Mouse (Mus musculus) kidney, postnatal 4 days (tissue): ENCODE measurements around the gene Tbx3.

Experiments
- DNase-seq, 2 experiments: peaks; one replicate each; pipeline ENCODE4 v3.0.0; 2021; ENCODE audit warnings: mixed read lengths in 2 of 2

Tbx3 gene

DNA sequence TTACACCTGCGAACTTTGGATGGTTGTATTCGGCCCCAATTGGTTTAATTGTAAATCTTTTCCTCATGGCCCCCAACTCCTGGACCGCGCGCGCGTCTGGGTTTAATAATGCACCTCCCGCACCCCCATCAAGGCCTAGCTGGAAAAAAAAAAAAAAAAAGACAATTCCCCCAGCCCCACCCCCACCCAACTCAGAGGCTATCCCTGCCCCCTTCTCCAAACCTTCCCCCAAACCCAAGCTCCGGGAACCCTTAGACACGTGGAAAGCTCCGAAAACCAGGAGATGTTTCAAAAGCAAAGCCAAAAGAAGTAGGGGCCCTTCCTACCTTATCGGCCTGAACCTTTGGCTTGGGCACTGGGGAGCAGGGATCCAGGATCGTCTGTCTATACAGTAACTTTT, 8.1 kb upstream of the Tbx3 start:
- no peak for DNase-seq

DNA sequence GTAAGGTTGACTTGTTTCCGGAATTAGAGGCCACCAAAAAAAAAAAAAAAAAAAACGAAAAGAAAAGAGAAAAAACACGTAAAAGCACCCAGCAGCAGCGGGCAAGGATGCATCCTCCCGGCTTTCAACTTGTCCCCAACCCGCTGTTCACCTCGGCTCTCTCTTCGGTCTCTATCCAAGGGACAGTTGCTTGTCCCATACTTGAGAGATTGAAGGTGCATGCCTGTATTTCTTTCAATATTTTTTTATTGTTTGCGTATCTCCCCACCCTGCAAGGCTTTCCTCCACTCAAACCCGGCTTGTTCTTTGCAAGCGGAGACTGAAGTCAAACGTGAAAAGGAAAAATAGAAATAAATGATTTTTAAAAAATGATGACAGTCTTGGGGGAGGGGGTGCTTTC, 7.7 kb upstream of the Tbx3 start:
- no peak for DNase-seq

DNA sequence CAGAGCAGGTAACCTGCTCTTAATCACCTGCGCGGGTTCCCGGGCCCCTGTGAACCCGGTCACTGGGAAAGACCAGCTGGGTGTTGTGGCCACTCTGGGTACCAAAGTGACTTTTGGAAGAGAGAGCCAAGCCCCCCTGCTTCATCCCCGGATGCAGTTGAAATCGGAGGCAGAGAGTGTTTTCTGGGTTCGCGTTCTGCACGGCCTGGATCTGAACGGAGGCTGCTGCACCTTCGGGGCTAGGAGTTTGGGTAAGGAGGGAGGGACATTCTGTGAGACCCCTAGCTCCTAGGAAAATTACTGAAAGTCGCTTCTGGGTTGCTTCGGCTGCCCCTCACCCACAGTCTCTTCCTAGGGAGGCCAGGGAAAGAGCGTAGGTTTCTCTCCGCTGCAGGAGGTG, 7.2 kb upstream of the Tbx3 start:
- DNase-seq: no peak

DNA sequence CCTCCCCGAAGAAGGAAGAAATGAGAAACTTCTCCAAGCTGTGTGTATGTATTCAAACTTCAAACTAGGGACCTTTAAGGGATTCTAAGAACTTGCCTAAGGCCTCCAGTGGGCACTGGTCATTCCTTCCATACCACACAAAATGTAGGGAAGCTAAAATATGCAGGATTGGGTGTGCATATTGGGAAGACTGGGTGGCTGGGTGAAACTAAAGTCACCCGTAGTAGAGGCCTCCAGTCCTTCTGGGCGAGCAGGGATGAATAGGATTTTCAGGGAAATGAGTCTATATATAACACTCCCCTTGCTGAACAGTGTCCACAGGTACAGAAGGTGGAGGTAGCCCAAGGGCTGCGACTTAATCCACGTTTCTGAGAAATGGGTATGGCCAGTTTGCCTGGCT, 6.7 kb upstream of the Tbx3 start:
- no peak for DNase-seq

DNA sequence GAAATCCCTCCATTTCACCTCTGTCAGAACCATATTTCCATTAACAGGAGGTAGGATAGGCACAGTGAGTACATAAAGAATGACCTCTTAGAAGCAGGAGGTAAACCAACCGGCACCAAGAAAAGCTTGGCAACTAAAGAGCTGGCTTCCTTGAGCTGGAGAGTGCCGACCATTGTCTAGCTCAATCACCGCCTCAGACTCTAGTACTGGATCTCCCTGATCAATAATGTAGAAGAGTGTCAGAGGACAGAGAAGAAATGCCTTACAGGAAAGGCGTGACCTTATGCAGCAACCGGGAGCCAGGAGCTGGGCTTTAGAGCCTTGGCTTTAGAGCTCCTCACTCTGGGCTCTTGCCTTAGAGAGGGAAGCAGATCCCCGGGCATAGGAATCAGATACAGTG, 4.7 kb upstream of the Tbx3 start:
- no peak for DNase-seq

DNA sequence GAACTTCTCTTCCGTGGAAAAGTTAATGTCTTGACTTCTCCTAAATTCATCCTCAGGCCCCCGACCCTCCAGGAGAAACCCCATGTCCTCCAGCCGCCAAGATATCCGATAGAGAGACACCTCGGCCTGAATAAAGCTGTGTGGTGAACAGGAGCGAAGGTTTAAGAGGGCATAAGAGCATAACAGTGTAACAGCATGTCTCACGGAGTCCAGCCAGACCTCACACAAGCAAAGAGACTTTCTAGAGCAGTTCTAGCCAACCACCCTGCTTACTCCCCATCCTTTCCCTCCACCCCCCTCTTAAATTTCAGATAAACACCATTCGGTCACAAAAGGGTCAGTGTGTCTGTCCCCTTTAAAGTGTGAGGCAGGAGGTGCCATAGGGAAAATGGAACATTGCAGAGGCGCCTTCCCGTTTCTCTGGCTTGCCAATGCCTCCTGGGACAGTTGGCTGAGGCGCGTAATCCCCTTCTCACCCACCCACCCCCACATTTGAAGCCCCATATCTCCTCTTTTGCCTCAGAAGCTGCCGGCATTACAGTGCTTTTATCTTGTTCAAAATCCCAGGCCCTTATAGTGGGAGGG, 3.0 kb upstream of the Tbx3 start:
- no peak for DNase-seq

DNA sequence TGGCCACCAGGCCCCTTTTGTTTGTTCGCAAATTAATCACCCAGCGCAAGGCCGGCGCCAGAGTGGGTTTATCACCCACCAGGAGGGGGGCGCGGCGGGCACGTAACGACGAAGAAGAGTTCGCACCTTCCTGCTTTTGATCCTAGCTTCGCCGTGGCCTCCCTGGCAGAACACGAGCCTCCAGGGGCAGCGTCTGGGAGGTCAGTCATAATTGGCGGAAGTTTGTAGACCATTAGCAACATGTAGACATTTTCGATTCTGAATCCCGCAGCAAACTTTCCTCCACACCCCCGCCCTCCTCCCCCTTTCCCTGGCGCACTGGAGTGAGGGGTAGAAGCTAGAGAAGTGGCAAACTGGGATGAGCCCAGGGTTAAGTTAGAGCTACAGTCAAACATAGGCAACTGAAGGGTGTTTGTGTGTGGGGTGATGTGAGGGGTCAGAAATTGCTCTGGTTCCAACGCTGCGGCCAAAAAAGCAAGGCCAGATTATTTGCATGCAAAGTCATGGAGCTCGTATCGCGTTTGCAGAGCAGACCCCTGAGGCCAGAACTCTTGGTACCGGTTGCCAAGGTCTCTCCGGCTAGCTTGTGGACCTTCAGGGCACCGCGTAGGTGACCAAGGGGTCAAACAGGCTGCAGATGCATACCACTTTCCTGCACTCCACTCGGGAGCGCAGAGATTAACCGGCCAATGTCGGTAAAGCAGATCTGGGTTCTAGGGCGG, 2.1 kb upstream of the Tbx3 start:
- peak in 1 of 2 experiments; percentile 26 for DNase-seq

DNA sequence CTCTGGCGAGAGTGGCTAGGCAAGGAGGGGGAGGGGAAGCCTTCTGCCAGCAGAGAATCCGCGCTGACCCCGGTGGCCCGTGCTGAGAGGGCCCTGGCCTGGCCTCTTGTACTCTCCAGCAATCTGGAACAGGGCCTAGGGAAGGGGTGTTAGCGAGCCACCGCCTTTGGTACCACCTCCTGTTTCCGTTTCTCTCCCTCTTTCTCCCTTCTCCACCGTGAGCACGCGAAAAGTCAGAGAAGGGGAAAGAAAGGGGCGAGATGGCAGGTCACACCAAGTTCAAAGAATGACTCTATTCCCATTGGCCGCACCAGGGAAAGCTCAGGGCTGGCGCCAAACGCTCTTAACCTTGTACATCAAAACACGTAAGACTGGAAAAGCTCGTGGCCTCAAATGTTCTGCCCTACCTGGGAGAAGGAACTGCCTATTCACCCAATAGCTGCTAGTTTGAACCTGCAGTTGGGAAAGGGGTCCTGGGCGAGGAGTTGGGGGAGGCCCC, 1.5 kb upstream of the Tbx3 start:
- DNase-seq: peak in 1 of 2 experiments; percentile 16

DNA sequence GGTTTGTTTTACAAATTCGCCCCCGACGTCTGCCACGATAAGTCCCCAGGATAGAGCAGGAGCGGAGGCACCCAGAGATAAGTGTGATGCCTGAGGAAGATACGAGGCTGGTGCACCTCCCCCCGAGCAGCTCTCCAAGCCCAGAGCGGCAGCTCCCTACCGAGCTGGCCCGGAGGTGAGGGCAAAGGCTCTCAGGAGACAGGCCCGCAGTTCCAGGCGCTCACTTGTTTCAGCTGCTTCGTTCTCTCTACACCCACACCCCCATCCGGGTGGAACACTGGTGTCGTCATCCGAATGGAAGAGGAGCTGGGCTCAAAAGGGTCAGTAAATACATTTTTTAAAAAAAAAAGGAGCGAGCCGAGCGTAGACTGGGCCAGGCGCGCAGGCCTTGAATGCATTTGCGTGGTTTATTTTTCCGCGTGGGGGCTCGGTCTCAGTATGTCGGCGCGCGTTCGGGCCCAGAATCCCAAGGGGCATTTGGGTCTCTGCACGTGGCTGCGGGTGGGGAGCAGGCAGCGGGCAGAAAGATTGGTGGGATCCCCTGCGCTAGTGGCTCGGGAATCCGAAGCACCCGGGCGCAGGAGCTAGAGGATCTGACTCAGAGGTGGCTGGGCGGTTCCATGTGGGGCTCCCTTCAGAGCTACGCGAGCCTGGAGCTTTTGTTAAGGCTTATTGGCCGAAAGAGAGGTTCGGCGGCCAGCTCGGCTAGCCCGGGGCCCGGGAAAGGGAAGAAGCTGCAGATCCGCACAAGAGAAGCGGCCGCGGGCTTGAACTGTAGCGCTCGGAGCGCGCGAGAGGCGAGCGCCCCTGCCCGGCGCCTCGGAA, 516 bp upstream of the Tbx3 start:
- peak; percentile 44 to 67 for DNase-seq

DNA sequence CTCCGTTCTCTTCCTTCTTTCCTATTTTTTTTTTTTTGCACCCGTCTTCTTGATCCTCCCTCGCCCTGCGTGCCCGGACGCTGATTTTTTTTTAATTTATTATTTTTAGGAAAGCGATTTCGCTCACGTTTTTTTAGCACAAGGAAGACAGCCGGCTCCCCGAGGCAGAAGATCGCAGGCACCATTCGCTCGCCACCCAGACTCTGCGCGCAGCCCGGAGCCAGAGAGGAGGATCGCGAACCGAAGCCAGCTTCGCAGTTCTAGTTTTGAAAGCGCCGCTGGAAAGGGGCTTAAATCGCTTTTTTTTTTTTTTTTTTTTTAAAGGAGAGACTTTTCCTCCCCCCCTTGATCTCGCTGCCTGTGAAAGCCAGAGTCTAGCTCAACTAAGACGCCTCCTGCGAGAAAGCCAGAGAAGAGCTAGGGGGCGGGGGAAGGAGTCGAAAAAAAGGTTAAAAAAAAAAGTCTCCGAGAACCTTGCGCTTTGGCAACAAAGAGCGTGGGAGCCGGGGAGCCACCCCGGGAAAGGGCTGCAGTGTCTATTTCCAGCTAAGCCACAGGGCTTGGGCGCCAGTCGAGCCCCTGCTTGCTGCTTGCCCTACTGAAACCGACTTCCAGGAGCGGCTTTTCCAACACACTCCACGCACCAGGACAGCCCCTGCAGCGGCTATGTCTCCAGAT, 794 bp downstream of the Tbx3 start:
- peak; percentile 58 to 65 for DNase-seq

DNA sequence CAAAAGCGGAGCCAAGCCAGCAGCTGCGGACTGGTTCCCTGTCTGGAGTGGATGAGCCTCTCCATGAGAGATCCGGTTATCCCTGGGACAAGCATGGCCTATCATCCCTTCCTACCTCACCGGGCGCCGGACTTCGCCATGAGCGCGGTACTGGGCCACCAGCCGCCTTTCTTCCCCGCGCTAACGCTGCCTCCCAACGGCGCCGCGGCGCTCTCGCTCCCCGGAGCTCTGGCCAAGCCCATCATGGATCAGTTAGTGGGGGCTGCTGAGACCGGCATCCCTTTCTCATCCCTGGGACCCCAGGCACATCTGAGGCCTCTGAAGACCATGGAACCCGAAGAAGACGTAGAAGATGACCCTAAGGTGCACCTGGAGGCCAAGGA, 1.5 kb downstream of the Tbx3 start:
- peak; percentile 58 to 67 for DNase-seq

DNA sequence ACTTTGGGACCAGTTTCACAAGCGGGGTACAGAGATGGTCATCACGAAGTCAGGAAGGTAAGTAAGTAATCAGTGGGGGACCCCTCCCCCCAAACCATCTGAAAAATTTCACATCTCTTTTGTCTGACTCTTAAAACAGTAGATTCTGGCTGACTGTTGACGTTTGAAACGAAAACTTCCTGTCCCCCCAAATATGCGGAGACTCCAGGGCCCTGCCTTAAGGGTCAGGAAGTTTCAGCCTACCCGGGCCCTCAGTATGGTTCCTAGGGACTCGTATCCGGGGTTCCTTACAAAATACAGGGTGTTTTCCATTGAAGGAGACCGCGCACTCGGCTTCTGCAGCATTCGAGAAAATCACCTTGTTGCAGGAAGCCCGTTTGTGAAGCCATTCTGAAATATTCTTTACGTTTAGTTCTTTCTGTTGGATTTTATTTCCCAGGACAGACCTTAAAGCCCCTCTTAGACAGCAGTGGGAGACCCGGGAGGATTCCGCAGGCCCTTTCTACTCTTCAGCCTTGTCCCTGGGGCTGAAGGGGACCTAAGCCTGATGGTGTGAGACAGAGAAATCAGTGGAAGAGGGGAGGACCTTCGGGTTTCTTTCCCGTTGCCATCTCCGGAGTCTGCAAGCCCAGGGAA, 2.0 kb downstream of the Tbx3 start:
- peak; percentile 16 to 45 for DNase-seq

DNA sequence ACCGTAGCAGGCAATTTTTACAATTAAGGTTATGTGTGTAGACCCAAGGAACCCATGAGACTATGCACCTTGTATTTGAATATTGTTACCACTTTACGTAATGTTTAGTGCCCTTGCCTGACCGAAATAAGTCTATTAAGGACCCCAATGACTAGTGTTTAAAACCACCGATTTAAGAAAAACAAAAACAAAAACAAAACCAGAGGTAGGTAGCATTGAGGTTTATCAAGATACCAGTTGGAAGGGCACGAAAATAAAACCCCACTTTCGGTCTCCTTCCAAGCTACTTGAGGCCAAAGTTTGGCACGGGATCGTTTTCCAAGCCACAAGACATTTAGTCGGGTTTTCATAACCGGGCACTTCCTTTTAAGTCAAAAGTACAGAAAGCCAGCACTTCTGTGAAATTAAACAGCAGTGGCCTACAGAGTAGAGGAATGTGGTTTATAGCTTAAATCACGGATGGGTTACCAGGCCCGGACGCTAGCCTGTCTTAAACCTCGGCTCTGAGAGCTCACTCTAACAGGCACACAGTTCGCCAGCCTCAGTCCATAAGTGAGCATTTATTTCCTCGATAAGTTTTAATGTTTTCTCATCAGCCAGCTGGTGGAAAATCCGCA, 2.6 kb downstream of the Tbx3 start:
- DNase-seq: peak; percentile 20 to 36

DNA sequence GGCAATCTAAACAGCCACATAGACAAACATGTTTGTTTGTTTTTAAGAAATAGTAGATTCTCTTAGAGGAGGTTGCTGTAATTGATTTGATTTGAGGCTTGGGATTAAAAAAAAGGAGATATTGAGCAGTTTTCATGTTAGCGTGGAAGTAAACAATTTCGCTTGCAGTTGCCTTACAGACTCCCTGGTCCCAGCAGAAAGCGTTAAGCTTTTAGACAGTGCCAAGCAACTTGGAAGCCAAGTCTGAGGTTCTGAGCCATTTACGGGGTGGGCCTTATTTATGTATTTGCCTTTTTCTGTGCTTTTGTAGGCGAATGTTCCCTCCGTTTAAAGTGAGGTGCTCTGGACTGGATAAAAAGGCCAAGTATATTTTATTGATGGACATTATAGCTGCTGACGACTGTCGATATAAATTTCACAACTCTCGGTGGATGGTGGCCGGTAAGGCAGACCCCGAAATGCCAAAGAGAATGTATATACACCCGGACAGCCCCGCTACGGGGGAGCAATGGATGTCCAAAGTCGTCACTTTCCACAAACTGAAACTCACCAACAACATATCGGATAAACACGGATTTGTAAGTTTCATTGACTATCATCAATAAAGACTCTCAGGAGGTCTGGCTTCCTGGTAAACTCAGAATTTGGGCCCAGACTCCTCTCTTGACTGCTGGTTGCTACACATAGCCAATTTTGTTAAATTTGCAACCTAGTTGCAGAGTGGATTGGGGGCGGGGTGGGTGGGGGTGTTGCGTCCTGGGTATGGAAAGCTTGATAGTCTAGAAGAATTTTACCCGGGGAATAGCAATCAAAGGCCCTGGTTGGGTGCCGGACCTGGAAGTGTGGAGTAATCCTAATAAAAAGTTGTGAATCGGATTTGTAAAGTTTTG, 3.5 kb downstream of the Tbx3 start:
- no peak for DNase-seq

DNA sequence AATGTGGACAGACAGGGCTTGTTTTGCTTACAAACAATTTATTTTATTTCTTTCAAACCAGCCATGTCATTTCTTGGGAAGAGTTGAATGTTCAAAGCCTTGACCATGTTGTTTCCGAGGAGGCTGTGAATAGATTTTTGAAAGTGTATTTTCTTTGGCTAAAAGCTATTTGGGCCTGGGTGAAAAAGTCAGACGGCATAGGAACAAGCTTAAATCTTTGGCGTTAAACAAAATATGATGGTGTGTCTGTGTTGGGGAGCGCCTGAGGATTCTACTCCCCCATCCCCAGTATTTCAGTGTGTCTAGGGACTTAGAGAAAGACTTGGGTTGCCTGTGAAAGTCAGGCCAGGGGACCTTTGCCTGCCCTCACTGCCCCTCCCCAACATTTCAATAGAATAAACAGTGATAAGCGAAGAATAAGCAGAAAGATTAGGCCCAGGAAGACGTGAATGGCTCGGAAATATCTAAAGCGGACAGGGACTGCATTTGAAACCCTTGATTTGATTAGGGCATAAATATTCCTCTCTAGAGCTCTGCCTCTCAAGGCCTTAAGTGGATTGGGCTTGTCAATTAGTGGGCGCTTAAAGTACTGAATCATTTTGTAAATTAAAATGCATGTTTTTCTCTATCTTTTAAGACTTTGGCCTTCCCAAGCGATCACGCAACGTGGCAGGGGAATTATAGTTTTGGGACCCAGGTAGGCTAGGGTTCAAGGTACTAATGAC, 4.3 kb downstream of the Tbx3 start:
- DNase-seq: no peak

DNA sequence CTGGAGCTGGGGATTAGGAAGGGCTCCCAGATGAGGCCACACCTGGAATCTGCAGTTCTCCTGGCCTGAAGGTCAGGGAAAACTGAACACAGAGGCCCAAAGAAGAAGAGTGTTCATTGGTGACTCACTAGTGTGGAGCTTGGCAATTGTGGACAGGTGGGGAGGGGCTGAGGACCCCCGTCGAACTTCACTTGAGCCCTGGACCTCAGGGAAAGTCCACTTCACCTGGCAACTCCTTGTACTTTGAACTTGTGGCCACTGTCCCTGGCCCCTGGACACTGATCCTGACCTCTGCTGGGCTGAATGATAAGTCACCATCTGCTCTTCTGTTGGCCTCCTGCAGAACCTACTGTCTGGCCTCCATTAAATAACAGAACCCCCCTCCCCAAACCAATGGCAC, 5.8 kb downstream of the Tbx3 start:
- no peak for DNase-seq

DNA sequence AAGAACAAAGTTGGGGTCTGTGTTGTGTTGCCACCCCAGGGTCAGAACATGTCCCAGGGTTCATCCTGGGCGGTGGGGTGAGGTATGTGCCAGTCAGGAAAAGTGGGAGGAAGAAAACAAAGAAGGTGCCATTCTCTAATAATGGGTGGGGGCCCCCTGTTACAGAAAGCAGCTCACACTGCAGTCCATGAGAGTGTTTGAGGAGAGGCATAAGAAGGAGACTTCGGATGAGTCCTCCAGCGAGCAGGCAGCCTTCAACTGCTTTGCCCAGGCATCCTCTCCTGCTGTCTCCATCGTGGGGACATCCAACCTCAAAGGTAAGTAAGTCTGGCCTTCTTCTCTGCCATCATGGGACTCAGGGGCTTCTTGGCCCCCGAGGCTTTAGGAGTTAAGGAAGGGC, 8.0 kb downstream of the Tbx3 start:
- DNase-seq: no peak

DNA sequence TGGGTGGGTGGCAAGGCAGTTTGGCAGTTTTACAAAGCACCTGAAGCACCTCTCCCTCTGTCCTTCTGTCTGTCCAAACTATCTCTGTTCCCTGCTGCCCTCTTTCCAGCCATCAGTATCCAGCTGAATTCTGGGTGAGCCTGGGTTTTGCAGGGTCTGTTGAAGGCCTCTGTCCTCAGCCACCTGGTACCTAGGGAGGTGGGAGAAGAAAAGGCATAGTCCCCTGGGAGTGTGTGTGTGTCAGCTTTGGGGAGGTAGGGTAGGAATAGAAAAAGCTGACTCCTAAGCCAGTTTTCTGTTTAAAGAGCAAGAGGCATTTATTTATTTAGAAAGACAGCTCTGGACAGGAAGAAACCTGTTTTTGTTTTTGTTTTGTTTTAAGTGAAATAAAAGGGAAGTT, 8.6 kb downstream of the Tbx3 start:
- no peak for DNase-seq

DNA sequence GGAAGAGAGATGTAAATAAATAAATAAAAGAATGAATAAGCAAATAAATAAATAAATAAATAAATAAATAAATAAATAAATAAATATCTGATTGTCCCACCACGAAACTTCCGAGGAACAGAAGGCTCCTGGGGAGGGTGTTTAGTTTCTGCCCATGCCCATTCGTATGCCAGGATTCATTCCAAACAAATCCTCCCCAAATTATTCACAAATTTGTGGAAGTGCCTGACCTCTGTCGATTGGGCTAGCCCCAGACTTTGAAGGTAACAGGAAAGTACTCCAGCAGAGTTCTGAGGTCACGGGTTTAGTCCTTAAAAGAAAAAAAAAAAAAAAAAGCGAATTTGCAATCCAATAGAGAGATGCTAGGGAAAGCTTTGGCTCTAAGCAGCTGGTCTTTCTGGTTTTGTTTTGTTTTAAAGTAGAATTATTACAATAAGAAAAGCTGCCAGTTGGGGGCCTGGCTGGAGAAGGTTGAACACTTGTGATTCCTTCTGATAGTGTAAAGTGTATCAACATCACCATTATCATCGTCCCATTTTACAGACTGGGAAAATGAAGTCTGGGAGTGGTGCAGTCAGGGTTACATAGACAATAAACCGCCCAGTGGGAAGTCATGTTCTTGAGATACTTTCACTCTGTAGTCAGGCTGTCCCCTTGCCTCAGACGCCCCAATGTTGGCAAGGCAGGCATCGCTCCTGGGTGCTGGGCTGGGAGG, 9.3 kb downstream of the Tbx3 start:
- DNase-seq: no peak
